Mouse (Mus musculus): Measurements from ENCODE around the gene Ubxn6. TPM values are rescaled to one million over a fixed set of nuclear protein-coding genes. Genes with fewer than 3 reads are reported as not detected.
"Not testable (repeated sequence)": the region's sequence is repeated elsewhere in the genome, so short reads cannot be mapped to it uniquely, and the experiment has no call there.

Gene Ubxn6
- total RNA-seq, 2 experiments from 2014 or later, result 91.2 to 98.3 TPM

- TF ChIP-seq CTCF (IDR thresholded peaks at IDR 0.05), result no peak
- intact Hi-C loops (cut with DNase I), result no loop called here
- H3K27ac ChIP-seq, result peak overlapping the region; percentile 72
- no peak for DNase-seq (ENCODE audit: extremely low spot score in 1 of 2, low spot score in 2 of 2)
- H3K4me3 ChIP-seq, result no peak overlapping the region
Measured at GRCm38 (mm10) chr17:56110571-56110970, 35.7 kb upstream of the Ubxn6 start.

GRCm38 (mm10) chr17:56109219-56110051 is 34.6 kb upstream of the Ubxn6 start, which contains the start of gene Plin4:
Plin4 (minus strand) TSS chr17:56109803.
- intact Hi-C loops (cut with DNase I), result no loop called here
- no peak for DNase-seq (ENCODE audit: extremely low spot score in 1 of 2, low spot score in 2 of 2)
- peak within 1 kb of the TSS; percentile 1; the same call in 1 of the 2 replicates for H3K4me3 ChIP-seq
- no peak for TF ChIP-seq CTCF (IDR thresholded peaks at IDR 0.05)
- H3K27ac ChIP-seq, result peak within 1 kb of the TSS; percentile 72

GRCm38 (mm10) chr17:56108334-56109044 is 33.7 kb upstream of the Ubxn6 start:
- H3K27ac ChIP-seq, result peak overlapping the region; percentile 72
- no peak for TF ChIP-seq CTCF (IDR thresholded peaks at IDR 0.05)
- peak; percentile 59 to 65 for DNase-seq (ENCODE audit: extremely low spot score in 1 of 2, low spot score in 2 of 2)
- intact Hi-C loops (cut with DNase I), result no loop called here
- H3K4me3 ChIP-seq, result peak overlapping the region; percentile 1; the same call in 1 of the 2 replicates

GRCm38 (mm10) chr17:56107736-56108135 is 32.9 kb upstream of the Ubxn6 start:
- Histone ChIP-seq H3K4me3 (no peak overlapping the region), H3K27ac (peak overlapping the region; percentile 72)
- TF ChIP-seq CTCF (IDR thresholded peaks at IDR 0.05), result no peak
- no peak for DNase-seq (ENCODE audit: extremely low spot score in 1 of 2, low spot score in 2 of 2)
- intact Hi-C loops (cut with DNase I), result no loop called here

- H3K4me3 ChIP-seq, result no peak overlapping the region
- TF ChIP-seq CTCF (IDR thresholded peaks at IDR 0.05), result no peak
- intact Hi-C loops (cut with DNase I), result no loop called here
- no peak overlapping the region; the same call in 1 of the 2 replicates for H3K27ac ChIP-seq
- no peak for DNase-seq (ENCODE audit: extremely low spot score in 1 of 2, low spot score in 2 of 2)
Measured at GRCm38 (mm10) chr17:56106981-56107380, 32.2 kb upstream of the Ubxn6 start.

- intact Hi-C loops (cut with DNase I); DNase-seq (ENCODE audit: extremely low spot score in 1 of 2, low spot score in 2 of 2); H3K4me3 ChIP-seq; H3K27ac ChIP-seq: not testable (repeated sequence)
Measured at GRCm38 (mm10) chr17:56106436-56106835, 31.6 kb upstream of the Ubxn6 start.

GRCm38 (mm10) chr17:56104821-56105220 is 30.0 kb upstream of the Ubxn6 start:
- intact Hi-C loops (cut with DNase I); H3K27ac ChIP-seq; DNase-seq (ENCODE audit: extremely low spot score in 1 of 2, low spot score in 2 of 2); H3K4me3 ChIP-seq: not testable (repeated sequence)

GRCm38 (mm10) chr17:56103465-56104285 is 28.8 kb upstream of the Ubxn6 start:
- Histone ChIP-seq H3K27ac (no peak overlapping the region), H3K4me3 (no peak overlapping the region)
- no peak for TF ChIP-seq CTCF (IDR thresholded peaks at IDR 0.05)
- intact Hi-C loops (cut with DNase I), result no loop called here
- DNase-seq (ENCODE audit: extremely low spot score in 1 of 2, low spot score in 2 of 2), result no peak

- no peak for TF ChIP-seq CTCF (IDR thresholded peaks at IDR 0.05)
- no peak overlapping the region for H3K4me3 ChIP-seq
- H3K27ac ChIP-seq, result no peak overlapping the region
- no peak for DNase-seq (ENCODE audit: extremely low spot score in 1 of 2, low spot score in 2 of 2)
- intact Hi-C loops (cut with DNase I), result no loop called here
Measured at GRCm38 (mm10) chr17:56102927-56103326, 28.1 kb upstream of the Ubxn6 start.

GRCm38 (mm10) chr17:56102158-56102557 is 27.3 kb upstream of the Ubxn6 start:
- no peak for TF ChIP-seq CTCF (IDR thresholded peaks at IDR 0.05)
- Histone ChIP-seq H3K27ac (no peak overlapping the region), H3K4me3 (no peak overlapping the region)
- DNase-seq (ENCODE audit: extremely low spot score in 1 of 2, low spot score in 2 of 2), result no peak
- intact Hi-C loops (cut with DNase I), result no loop called here

GRCm38 (mm10) chr17:56100811-56101210 is 26.0 kb upstream of the Ubxn6 start:
- intact Hi-C loops (cut with DNase I), result no loop called here
- DNase-seq (ENCODE audit: extremely low spot score in 1 of 2, low spot score in 2 of 2), result no peak
- H3K27ac ChIP-seq, result no peak overlapping the region

More at GRCm38 (mm10) chr17:56100811-56101210, 26.0 kb upstream of the Ubxn6 start:
- no peak for TF ChIP-seq CTCF (IDR thresholded peaks at IDR 0.05)
- H3K4me3 ChIP-seq, result no peak overlapping the region
